Mouse (Mus musculus) brain, embryonic 14.5 days (tissue): ENCODE results near the gene Smarcad1.

ENCODE experiments used
- CTCF ChIP-seq: fragments of 200-500 bp; IDR thresholded peaks from 2 replicates; pipeline ENCODE4 v1.5.1; 2012; ENCODE audit warnings: inconsistent platforms, mild to moderate bottlenecking, moderate library complexity, borderline replicate concordance; ENCODE audit not compliant: insufficient read depth, insufficient read length; ENCODE audit errors: extremely low read depth
- POLR2A ChIP-seq: fragments of 200-500 bp; IDR thresholded peaks from 2 replicates; pipeline ENCODE4 v1.6.1; 2012; ENCODE audit warnings: mild to moderate bottlenecking, inconsistent platforms, borderline replicate concordance; ENCODE audit not compliant: poor library complexity, insufficient read depth, insufficient read length, severe bottlenecking; ENCODE audit errors: extremely low read depth

DNA sequence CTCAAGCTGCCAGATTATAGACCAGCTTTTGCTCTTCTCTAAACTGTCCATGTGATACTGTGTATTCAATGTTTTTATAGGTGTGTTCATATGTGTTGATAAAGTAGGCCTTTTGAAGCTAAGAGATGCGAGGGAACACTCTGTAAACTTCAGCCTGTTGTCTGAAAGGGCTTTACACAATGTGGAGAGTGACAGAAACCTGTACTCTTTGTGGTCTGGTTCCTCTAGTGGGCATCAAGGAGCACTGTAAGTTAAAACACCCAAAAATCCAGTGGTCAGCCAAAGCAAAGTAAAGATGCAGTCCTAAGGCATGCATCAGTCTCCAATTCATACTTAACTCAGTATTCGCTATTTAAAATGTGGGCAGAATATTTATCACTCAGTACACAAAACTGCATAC lies 44.6 kb upstream of the Smarcad1 start:
- TF ChIP-seq CTCF (no peak), POLR2A (no peak)
